Mouse (Mus musculus) brain, embryonic 14.5 days (tissue): ENCODE results near the gene Tm9sf3.

Experiments used
- CTCF ChIP-seq: fragments of 200-500 bp; IDR thresholded peaks from 2 replicates; pipeline ENCODE4 v1.5.1; 2012; ENCODE audit warnings: inconsistent platforms, mild to moderate bottlenecking, moderate library complexity, borderline replicate concordance; ENCODE audit not compliant: insufficient read depth, insufficient read length; ENCODE audit errors: extremely low read depth
- POLR2A ChIP-seq: fragments of 200-500 bp; IDR thresholded peaks from 2 replicates; pipeline ENCODE4 v1.6.1; 2012; ENCODE audit warnings: mild to moderate bottlenecking, inconsistent platforms, borderline replicate concordance; ENCODE audit not compliant: poor library complexity, insufficient read depth, insufficient read length, severe bottlenecking; ENCODE audit errors: extremely low read depth

- TF ChIP-seq POLR2A (no peak), CTCF (no peak)
These were observed 24.8 kb upstream of the Tm9sf3 start for GRCm38 (mm10) chr19:41288568-41288967.
